Mouse (Mus musculus): ENCODE measurements around the gene Slc22a15.
A peak's percentile ranks its signal among the peaks of the same experiment; 100 is the strongest.

The Slc22a15 gene

GRCm38 (mm10) chr3:101923843-101924740 lies at the start of gene Slc22a15:
TSS of gene Slc22a15 (minus strand) at chr3:101924453.
- peak; percentile 48 for DNase-seq (ENCODE audit: low read depth, low spot score)

- DNase-seq (ENCODE audit: low read depth, low spot score) = no peak
Measured at GRCm38 (mm10) chr3:101966825-101967558, 42.7 kb upstream of the Slc22a15 start.

GRCm38 (mm10) chr3:101964352-101964751 lies 40.1 kb upstream of the Slc22a15 start:
- no peak for DNase-seq (ENCODE audit: low read depth, low spot score)

- peak; percentile 12 for DNase-seq (ENCODE audit: low read depth, low spot score)
Measured at GRCm38 (mm10) chr3:101963501-101963900, 39.2 kb upstream of the Slc22a15 start.

- DNase-seq (ENCODE audit: low read depth, low spot score) = no peak
Measured at GRCm38 (mm10) chr3:101961146-101961835, 37.0 kb upstream of the Slc22a15 start.

- DNase-seq (ENCODE audit: low read depth, low spot score) = no peak
Measured at GRCm38 (mm10) chr3:101958047-101958446, 33.8 kb upstream of the Slc22a15 start.

GRCm38 (mm10) chr3:101953506-101953905 lies 29.3 kb upstream of the Slc22a15 start:
- DNase-seq (ENCODE audit: low read depth, low spot score) = no peak

- no peak for DNase-seq (ENCODE audit: low read depth, low spot score)
Measured at GRCm38 (mm10) chr3:101952577-101952976, 28.3 kb upstream of the Slc22a15 start.

- no peak for DNase-seq (ENCODE audit: low read depth, low spot score)
Measured at GRCm38 (mm10) chr3:101948572-101948971, 24.3 kb upstream of the Slc22a15 start.

GRCm38 (mm10) chr3:101947250-101947649 lies 23.0 kb upstream of the Slc22a15 start:
- no peak for DNase-seq (ENCODE audit: low read depth, low spot score)

- no peak for DNase-seq (ENCODE audit: low read depth, low spot score)
Measured at GRCm38 (mm10) chr3:101945257-101945656, 21.0 kb upstream of the Slc22a15 start.

GRCm38 (mm10) chr3:101940418-101940817 lies 16.2 kb upstream of the Slc22a15 start:
- no peak for DNase-seq (ENCODE audit: low read depth, low spot score)

- DNase-seq (ENCODE audit: low read depth, low spot score) = no peak
Measured at GRCm38 (mm10) chr3:101939865-101940264, 15.6 kb upstream of the Slc22a15 start.

- DNase-seq (ENCODE audit: low read depth, low spot score) = no peak
Measured at GRCm38 (mm10) chr3:101939152-101939551, 14.9 kb upstream of the Slc22a15 start.

GRCm38 (mm10) chr3:101936369-101936768 lies 12.1 kb upstream of the Slc22a15 start:
- DNase-seq (ENCODE audit: low read depth, low spot score) = no peak

- no peak for DNase-seq (ENCODE audit: low read depth, low spot score)
Measured at GRCm38 (mm10) chr3:101933820-101934219, 9.6 kb upstream of the Slc22a15 start.

- DNase-seq (ENCODE audit: low read depth, low spot score) = peak; percentile 9
Measured at GRCm38 (mm10) chr3:101929105-101929876, 5.0 kb upstream of the Slc22a15 start.

GRCm38 (mm10) chr3:101926636-101927035 lies 2.4 kb upstream of the Slc22a15 start:
- no peak for DNase-seq (ENCODE audit: low read depth, low spot score)

- DNase-seq (ENCODE audit: low read depth, low spot score) = no peak
Measured at GRCm38 (mm10) chr3:101925663-101926062, 1.4 kb upstream of the Slc22a15 start.

- DNase-seq (ENCODE audit: low read depth, low spot score) = no peak
Measured at GRCm38 (mm10) chr3:101922366-101922765, 1.9 kb downstream of the Slc22a15 start.

- DNase-seq (ENCODE audit: low read depth, low spot score) = no peak
Measured at GRCm38 (mm10) chr3:101918526-101918925, 5.7 kb downstream of the Slc22a15 start.

Data from R1 (cell line).